Mouse (Mus musculus) hindbrain, embryonic 12.5 days (tissue): ENCODE data around the gene Ascc2. TPM values are rescaled to one million over a fixed set of nuclear protein-coding genes. Genes with fewer than 3 reads are reported as not detected.
A peak's percentile ranks its signal among the peaks of the same experiment; 100 is the strongest.
"Not testable (repeated sequence)": the region's sequence is repeated elsewhere in the genome, so short reads cannot be mapped to it uniquely, and the experiment has no call there.

Experiments
- ATAC-seq: fragments of 200-750 bp; cut with Nextera tagmentation; 2 replicates; pipeline ENCODE4 v1.8.0; 2017; ENCODE audit warnings: moderate TSS enrichment; ENCODE audit not compliant: low FRiP score
- H3K27ac ChIP-seq: fragments of 300-500 bp; sonication (generic); 2 replicates; pipeline ENCODE4 v1.5.1; 2016; ENCODE audit warnings: mild to moderate bottlenecking
- H3K27me3 ChIP-seq: fragments of 300-500 bp; sonication (generic); 2 replicates; pipeline ENCODE4 v1.6.1; 2016; ENCODE audit warnings: mild to moderate bottlenecking
- H3K36me3 ChIP-seq: fragments of 300-500 bp; sonication (generic); 2 replicates; pipeline ENCODE4 v1.6.1; 2016; ENCODE audit warnings: mild to moderate bottlenecking
- H3K4me1 ChIP-seq: fragments of 300-500 bp; sonication (generic); 2 replicates; pipeline ENCODE4 v1.6.1; 2016
- H3K4me2 ChIP-seq: fragments of 300-500 bp; sonication (generic); replicated peaks from 2 replicates; pipeline ENCODE4 v1.6.1; 2016; ENCODE audit warnings: mild to moderate bottlenecking
- H3K4me3 ChIP-seq: fragments of 300-500 bp; sonication (generic); 2 replicates; pipeline ENCODE4 v1.5.1; 2016; ENCODE audit warnings: mild to moderate bottlenecking
- H3K9ac ChIP-seq: fragments of 300-500 bp; sonication (generic); 2 replicates; pipeline ENCODE4 v1.6.1; 2016; ENCODE audit warnings: mild to moderate bottlenecking, moderate library complexity
- H3K9me3 ChIP-seq: fragments of 300-500 bp; sonication (generic); replicated peaks from 2 replicates; pipeline ENCODE4 v1.6.1; 2016; ENCODE audit warnings: mild to moderate bottlenecking
- WGBS: fragments of 180-500 bp; shearing (Covaris S2); methylation state at CpG from one replicate; pipeline ENCODE4 v1.1.7; 2016; 5-methylcytosine and 5-hydroxymethylcytosine counted together
- polyA plus RNA-seq: library from polyadenylated mRNA; unstranded; fragments of >200 nt; fragmentation: Nextera tagmentation; extraction: Ambion mirVana; gene quantifications from 2 replicates; pipeline ENCODE4 v1.2.1, GENCODE M21; 2016

Gene Ascc2
- polyA plus RNA-seq, 1 experiment from 2014 or later = 30.4 TPM

DNA sequence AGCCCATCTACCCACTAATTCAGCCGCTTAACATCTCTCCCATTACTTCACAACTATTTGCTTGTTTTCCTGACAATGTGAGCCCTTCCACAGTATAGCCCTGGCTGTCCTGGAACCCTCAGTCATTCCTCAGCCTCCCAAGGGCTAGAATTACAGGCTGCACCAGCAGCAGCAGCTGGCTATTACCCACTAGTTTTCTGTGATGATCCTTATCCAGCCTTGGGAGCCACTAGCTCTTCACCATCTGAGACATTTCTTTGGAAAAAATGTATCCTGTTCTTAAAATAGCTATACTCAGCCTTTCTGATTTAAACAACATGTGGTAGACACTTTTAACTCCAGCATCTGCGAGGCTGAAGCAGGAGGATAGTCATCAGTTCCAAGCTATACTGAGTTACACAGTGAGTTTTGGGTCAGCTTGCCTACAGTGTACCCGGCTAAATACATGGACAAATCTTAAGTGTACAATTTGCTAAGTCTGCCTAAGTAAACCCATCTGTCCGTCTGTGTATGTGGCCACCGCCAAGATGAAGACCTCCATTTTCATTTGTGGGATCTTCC, 685 bp upstream of the Ascc2 start:
- Histone ChIP-seq H3K4me1 (peaks cover 13% of the 10 kb centered on the region), H3K27me3 (no peaks in the 10 kb centered on the region), H3K4me2 (peak overlapping the region; percentile 86), H3K9ac (no peak overlapping the region), H3K9me3 (no peaks in the 10 kb centered on the region), H3K36me3 (peaks cover 7% of the 10 kb centered on the region), H3K27ac (no peak overlapping the region), H3K4me3 (peak overlapping the region; percentile 86)
- WGBS = 59% methylated on average over 5 of the region's 5 CpGs
- ATAC-seq = no peak

- ATAC-seq = peak; percentile 53
- peak overlapping the region; percentile 86 for H3K4me2 ChIP-seq
- peak overlapping the region; percentile 86 for H3K4me3 ChIP-seq
- H3K27ac ChIP-seq = no peak overlapping the region
- peaks cover 16% of the 10 kb centered on the region for H3K36me3 ChIP-seq
- no peaks in the 10 kb centered on the region for H3K27me3 ChIP-seq
- no peaks in the 10 kb centered on the region for H3K9me3 ChIP-seq
- peaks cover 13% of the 10 kb centered on the region for H3K4me1 ChIP-seq
- H3K9ac ChIP-seq = peak overlapping the region; percentile 79
- WGBS = 35% methylated on average over 7 of the region's 7 CpGs
Observed at GRCm38 (mm10) chr11:4638261-4638660, 714 bp downstream of the Ascc2 start.

DNA sequence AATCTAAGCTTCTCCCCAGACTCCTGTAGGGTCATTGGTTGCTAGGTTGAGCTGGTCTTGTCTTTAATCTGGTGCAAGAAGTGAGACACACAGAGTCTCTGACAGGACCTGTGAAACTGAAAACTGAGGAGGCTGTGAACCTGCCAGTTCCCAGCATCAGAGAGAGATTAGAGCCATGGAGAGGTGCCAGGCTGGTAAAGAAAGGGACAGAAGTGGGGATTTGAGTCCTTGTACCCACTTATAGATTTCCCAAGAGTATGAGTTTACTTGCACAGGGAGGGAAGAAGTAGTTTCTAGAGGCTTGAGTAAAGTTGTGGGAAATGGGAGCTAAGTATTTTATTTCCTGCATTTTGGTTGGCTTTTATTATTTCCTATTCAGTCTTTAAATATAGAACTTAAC, 3.6 kb downstream of the Ascc2 start:
- Histone ChIP-seq H3K4me2 (no peak overlapping the region), H3K36me3 (peaks cover 22% of the 10 kb centered on the region), H3K27ac (no peak overlapping the region), H3K4me1 (peaks cover 13% of the 10 kb centered on the region), H3K9me3 (no peaks in the 10 kb centered on the region), H3K4me3 (no peak overlapping the region), H3K9ac (no peak overlapping the region), H3K27me3 (no peaks in the 10 kb centered on the region)
- ATAC-seq = no peak

DNA sequence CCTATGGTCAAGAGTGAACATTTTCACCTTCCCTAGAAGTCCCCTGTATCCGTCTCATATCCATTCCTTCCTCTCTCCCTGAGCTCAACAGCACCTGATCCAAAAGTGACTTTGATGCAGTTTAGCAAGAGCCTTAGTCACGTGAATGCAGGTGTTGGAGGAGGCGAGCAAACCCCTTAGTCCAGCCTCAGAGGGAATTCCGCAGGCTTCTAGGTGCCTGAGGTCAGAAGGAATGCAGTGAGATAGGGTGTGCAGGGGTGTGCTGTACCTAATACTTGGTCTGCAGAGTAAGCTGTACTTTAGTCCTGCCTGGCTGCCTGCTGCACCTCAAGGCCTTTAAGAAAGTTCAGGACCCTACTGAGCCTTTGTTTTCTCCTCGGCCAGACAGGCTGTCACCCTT, 6.2 kb downstream of the Ascc2 start:
- H3K9ac ChIP-seq = no peak overlapping the region
- no peaks in the 10 kb centered on the region for H3K9me3 ChIP-seq
- no peak overlapping the region for H3K4me2 ChIP-seq
- no peak for ATAC-seq
- H3K4me3 ChIP-seq = no peak overlapping the region
- WGBS = 63% methylated on average over 5 of the region's 5 CpGs
- H3K27me3 ChIP-seq = no peaks in the 10 kb centered on the region
- peaks cover 4% of the 10 kb centered on the region for H3K4me1 ChIP-seq
- no peak overlapping the region for H3K27ac ChIP-seq
- H3K36me3 ChIP-seq = peaks cover 46% of the 10 kb centered on the region

GRCm38 (mm10) chr11:4645180-4645579, 7.6 kb downstream of the Ascc2 start:
- 92% methylated on average over 5 of the region's 6 CpGs for WGBS
- not testable (repeated sequence) for ATAC-seq

DNA sequence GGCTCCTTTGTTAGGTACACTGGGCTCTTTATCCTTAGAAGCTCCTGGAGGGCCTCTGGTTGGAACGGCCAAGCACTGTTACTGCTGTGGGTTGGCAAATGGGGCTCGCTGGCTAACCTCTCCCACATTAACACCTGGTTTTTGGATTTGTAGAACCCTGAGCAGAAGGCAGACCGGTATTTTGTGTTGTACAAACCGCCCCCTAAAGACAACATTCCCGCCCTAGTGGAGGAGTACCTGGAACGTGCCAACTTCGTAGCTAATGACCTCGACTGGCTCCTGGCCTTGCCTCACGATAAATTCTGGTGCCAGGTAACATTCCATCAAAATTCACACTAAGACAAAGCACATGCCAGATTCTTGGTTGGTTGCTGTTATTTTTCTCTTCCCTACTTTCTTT, 8.9 kb downstream of the Ascc2 start:
- Histone ChIP-seq H3K4me1 (no peaks in the 10 kb centered on the region), H3K36me3 (peaks cover 63% of the 10 kb centered on the region), H3K4me2 (no peak overlapping the region), H3K9ac (no peak overlapping the region), H3K4me3 (no peak overlapping the region), H3K9me3 (no peaks in the 10 kb centered on the region), H3K27ac (no peak overlapping the region), H3K27me3 (no peaks in the 10 kb centered on the region)
- ATAC-seq = no peak
- 94% methylated on average over 9 of the region's 9 CpGs for WGBS

More at GRCm38 (mm10) chr11:4645180-4645579, 7.6 kb downstream of the Ascc2 start:
- H3K27me3 ChIP-seq, H3K4me2 ChIP-seq, H3K9ac ChIP-seq, H3K4me3 ChIP-seq, H3K4me1 ChIP-seq, H3K27ac ChIP-seq, H3K9me3 ChIP-seq: not testable (repeated sequence)
- peaks cover 60% of the 10 kb centered on the region for H3K36me3 ChIP-seq

- WGBS = 100% methylated on average over 1 of the region's 1 CpGs
- Histone ChIP-seq H3K27me3 (no peaks in the 10 kb centered on the region), H3K9me3 (no peaks in the 10 kb centered on the region), H3K36me3 (peaks cover 55% of the 10 kb centered on the region), H3K4me2 (no peak overlapping the region), H3K4me3 (no peak overlapping the region), H3K27ac (no peak overlapping the region), H3K9ac (no peak overlapping the region), H3K4me1 (no peaks in the 10 kb centered on the region)
- no peak for ATAC-seq
Observed at GRCm38 (mm10) chr11:4659818-4660217, 22.3 kb downstream of the Ascc2 start.

GRCm38 (mm10) chr11:4660309-4661025, 22.9 kb downstream of the Ascc2 start:
- Histone ChIP-seq H3K36me3 (peaks cover 48% of the 10 kb centered on the region), H3K4me2 (no peak overlapping the region), H3K27me3 (no peaks in the 10 kb centered on the region), H3K4me1 (no peaks in the 10 kb centered on the region), H3K27ac (no peak overlapping the region), H3K4me3 (no peak overlapping the region), H3K9me3 (no peaks in the 10 kb centered on the region), H3K9ac (no peak overlapping the region)
- ATAC-seq = no peak
- 84% methylated on average over 7 of the region's 7 CpGs for WGBS

DNA sequence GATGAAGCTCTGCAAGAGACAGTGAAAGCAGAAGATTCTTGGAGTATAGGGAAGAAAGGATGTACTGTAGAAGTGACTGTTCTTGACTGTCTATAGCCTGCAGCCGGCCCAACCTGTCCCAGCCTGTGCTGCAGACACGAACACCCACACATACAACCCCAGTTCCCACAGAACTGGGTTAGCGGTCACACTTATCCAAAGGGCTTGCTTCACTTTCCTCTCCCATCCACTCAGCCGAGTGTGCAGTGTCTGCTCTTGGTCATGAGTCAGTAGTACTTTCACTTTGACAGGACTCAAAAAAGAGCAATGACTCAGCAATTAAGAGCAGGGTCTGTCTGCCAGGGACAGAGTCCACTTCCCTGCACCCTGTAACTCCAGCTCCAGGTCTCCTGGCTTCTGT, 23.8 kb downstream of the Ascc2 start:
- H3K4me1 ChIP-seq = no peaks in the 10 kb centered on the region
- no peaks in the 10 kb centered on the region for H3K27me3 ChIP-seq
- WGBS = 93% methylated on average over 4 of the region's 4 CpGs
- no peak overlapping the region for H3K4me2 ChIP-seq
- H3K36me3 ChIP-seq = peaks cover 48% of the 10 kb centered on the region
- H3K27ac ChIP-seq = no peak overlapping the region
- no peaks in the 10 kb centered on the region for H3K9me3 ChIP-seq
- H3K4me3 ChIP-seq = no peak overlapping the region
- ATAC-seq = no peak
- H3K9ac ChIP-seq = no peak overlapping the region

- Histone ChIP-seq H3K9ac (no peak overlapping the region), H3K4me2 (no peak overlapping the region), H3K9me3 (no peaks in the 10 kb centered on the region), H3K36me3 (peaks cover 48% of the 10 kb centered on the region), H3K27ac (no peak overlapping the region), H3K4me3 (no peak overlapping the region), H3K4me1 (no peaks in the 10 kb centered on the region), H3K27me3 (no peaks in the 10 kb centered on the region)
- 85% methylated on average over 10 of the region's 10 CpGs for WGBS
- ATAC-seq = no peak
Observed at GRCm38 (mm10) chr11:4661871-4662495, 24.4 kb downstream of the Ascc2 start.

- H3K9ac ChIP-seq = no peak overlapping the region
- no peak overlapping the region for H3K4me2 ChIP-seq
- no peak overlapping the region for H3K4me3 ChIP-seq
- no peaks in the 10 kb centered on the region for H3K27me3 ChIP-seq
- H3K9me3 ChIP-seq = no peaks in the 10 kb centered on the region
- peaks cover 48% of the 10 kb centered on the region for H3K36me3 ChIP-seq
- H3K4me1 ChIP-seq = no peaks in the 10 kb centered on the region
- ATAC-seq = no peak
- H3K27ac ChIP-seq = no peak overlapping the region
- 91% methylated on average over 11 of the region's 11 CpGs for WGBS
Observed at GRCm38 (mm10) chr11:4662496-4662878, 24.9 kb downstream of the Ascc2 start.

- 91% methylated on average over 4 of the region's 4 CpGs for WGBS
Observed at GRCm38 (mm10) chr11:4671736-4672135, 34.2 kb downstream of the Ascc2 start.

DNA sequence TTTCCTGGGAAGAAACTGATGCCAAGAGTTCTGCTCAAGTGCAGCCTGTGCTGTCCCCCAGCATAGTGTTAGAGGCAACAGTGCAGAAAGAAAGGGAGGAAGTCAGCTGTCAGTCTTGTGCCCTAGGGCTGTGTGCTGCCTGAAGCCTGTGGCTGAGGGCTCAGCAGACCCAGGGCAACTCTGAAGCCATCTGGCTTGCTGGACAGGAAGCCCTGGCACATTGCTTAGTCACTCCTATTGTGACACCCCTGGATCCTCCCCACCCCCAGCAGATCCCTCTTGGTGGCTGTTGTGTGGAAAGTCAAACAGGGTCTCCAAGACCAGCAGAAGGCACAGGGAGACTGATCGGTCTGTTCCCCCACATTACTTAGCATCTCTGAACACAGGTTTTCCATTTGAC, 37.0 kb downstream of the Ascc2 start:
- Histone ChIP-seq H3K27me3 (no peaks in the 10 kb centered on the region), H3K4me2 (no peak overlapping the region), H3K4me3 (no peak overlapping the region), H3K27ac (no peak overlapping the region), H3K4me1 (peaks cover 3% of the 10 kb centered on the region; the same call in 1 of the 2 replicates), H3K9ac (no peak overlapping the region), H3K9me3 (no peaks in the 10 kb centered on the region), H3K36me3 (peaks cover 61% of the 10 kb centered on the region)
- no peak for ATAC-seq
- WGBS = 89% methylated on average over 1 of the region's 1 CpGs

More at GRCm38 (mm10) chr11:4671736-4672135, 34.2 kb downstream of the Ascc2 start:
- no peak overlapping the region for H3K4me2 ChIP-seq
- H3K9ac ChIP-seq = no peak overlapping the region
- H3K9me3 ChIP-seq = no peaks in the 10 kb centered on the region
- H3K36me3 ChIP-seq = peaks cover 47% of the 10 kb centered on the region
- no peak overlapping the region for H3K27ac ChIP-seq
- no peak for ATAC-seq
- no peak overlapping the region for H3K4me3 ChIP-seq
- H3K27me3 ChIP-seq = no peaks in the 10 kb centered on the region
- no peaks in the 10 kb centered on the region for H3K4me1 ChIP-seq
